Mouse (Mus musculus) heart, adult 2 months (tissue): ENCODE data around the gene Gm2696.

Source experiments
- CTCF ChIP-seq: fragments of 200-600 bp; IDR thresholded peaks from 2 replicates; pipeline ENCODE4 v1.8.1; 2022; ENCODE audit warnings: antibody characterized with exemption, mild to moderate bottlenecking, moderate library complexity
- EP300 ChIP-seq: fragments of 200-500 bp; IDR thresholded peaks from 2 replicates; pipeline ENCODE4 v1.6.1; 2011; ENCODE audit warnings: low read depth, low read length, control low read depth; ENCODE audit not compliant: insufficient read depth
- POLR2A ChIP-seq: fragments of 200-500 bp; IDR thresholded peaks from 2 replicates; pipeline ENCODE4 v1.6.1; 2011; ENCODE audit warnings: mild to moderate bottlenecking, low read depth, low read length, control low read depth; ENCODE audit not compliant: insufficient read depth

GRCm38 (mm10) chr10:77826951-77827350 lies 12.5 kb downstream of the Gm2696 start, which contains the start of gene Krtap10-4:
- no peak for TF ChIP-seq CTCF
- no peak for TF ChIP-seq EP300
- TF ChIP-seq POLR2A, result no peak
